Mouse (Mus musculus) limb, embryonic 14.5 days (tissue): ENCODE results near the gene Gm20708. TPM values are rescaled to one million over a fixed set of nuclear protein-coding genes. Genes with fewer than 3 reads are reported as not detected.

Experiments used
- ATAC-seq: fragments of 200-750 bp; cut with Nextera tagmentation; 2 replicates; pipeline ENCODE4 v1.8.0; 2017; ENCODE audit warnings: low read depth, moderate number of reproducible peaks, moderate TSS enrichment; ENCODE audit not compliant: low FRiP score
- DNase-seq: peaks from one replicate; pipeline ENCODE4 v3.0.0-alpha.2; 2015; ENCODE audit warnings: low spot score
- H3K27ac ChIP-seq: fragments of 300-500 bp; sonication (generic); replicated peaks from 2 replicates; pipeline ENCODE4 v1.5.1; 2014; ENCODE audit warnings: low read depth, mild to moderate bottlenecking, low read length, moderate library complexity, mixed read lengths
- H3K27me3 ChIP-seq: fragments of 300-500 bp; sonication (generic); 2 replicates; pipeline ENCODE4 v1.6.1; 2014; ENCODE audit warnings: low read length, mixed read lengths; ENCODE audit not compliant: control insufficient read depth, insufficient read depth
- H3K36me3 ChIP-seq: fragments of 300-500 bp; sonication (generic); 2 replicates; pipeline ENCODE4 v1.6.1; 2014; ENCODE audit warnings: mild to moderate bottlenecking, low read length, moderate library complexity, mixed read lengths; ENCODE audit not compliant: control insufficient read depth, insufficient read depth
- H3K4me1 ChIP-seq: fragments of 300-500 bp; sonication (generic); 2 replicates; pipeline ENCODE4 v1.6.1; 2014; ENCODE audit warnings: antibody characterized with exemption, low read length, mixed read lengths; ENCODE audit not compliant: control insufficient read depth, insufficient read depth
- H3K4me2 ChIP-seq: fragments of 300-500 bp; sonication (generic); replicated peaks from 2 replicates; pipeline ENCODE4 v1.6.1; 2014; ENCODE audit warnings: low read depth, mild to moderate bottlenecking, low read length, moderate library complexity; ENCODE audit not compliant: severe bottlenecking
- H3K4me3 ChIP-seq: fragments of 300-500 bp; sonication (generic); replicated peaks from 2 replicates; pipeline ENCODE4 v1.5.1; 2014; ENCODE audit warnings: low read length
- H3K9ac ChIP-seq: fragments of 300-500 bp; sonication (generic); 2 replicates; pipeline ENCODE4 v1.6.1; 2014; ENCODE audit warnings: mild to moderate bottlenecking, low read depth, low read length, moderate library complexity; ENCODE audit not compliant: severe bottlenecking
- H3K9me3 ChIP-seq: fragments of 300-500 bp; sonication (generic); 2 replicates; pipeline ENCODE4 v1.6.1; 2016; ENCODE audit warnings: low read length; ENCODE audit not compliant: control insufficient read depth
- POLR2A ChIP-seq: fragments of 200-500 bp; IDR thresholded peaks from 2 replicates; pipeline ENCODE4 v1.8.0; 2012; ENCODE audit warnings: inconsistent platforms, mild to moderate bottlenecking, moderate library complexity, borderline replicate concordance; ENCODE audit not compliant: insufficient read depth, insufficient read length; ENCODE audit errors: extremely low read depth
- WGBS: fragments of 180-500 bp; shearing (Covaris S2); extraction: QIAGEN DNeasy Blood & Tissue Kit; methylation state at CpG from one replicate; pipeline ENCODE4 v1.1.7; 2014; 5-methylcytosine and 5-hydroxymethylcytosine counted together
- polyA plus RNA-seq, 2 experiments: library from polyadenylated mRNA; depleted of rRNA in 1 of 2; stranded (reverse) in 1 of 2; unstranded in 1 of 2; fragments of >200 nt; fragmentation: Nextera tagmentation in 1 of 2; extraction: Ambion mirVana in 1 of 2; gene quantifications; 2 replicates each; pipeline versions ENCODE4 v1.2.1 to v1.2.3; 2012 to 2014

Gene Gm20708
- polyA plus RNA-seq, 2 experiments: 0.62 to 0.92 TPM

GRCm38 (mm10) chr11:117878892-117879291 is 69.4 kb downstream of the Gm20708 start:
- H3K9me3 ChIP-seq: no peaks in the 10 kb centered on the region
- DNase-seq: no peak
- no peak for ATAC-seq
- H3K4me2 ChIP-seq: 0 out of 2 replicates have a peak overlapping the region, but pooled peaks have one; percentile 6
- H3K36me3 ChIP-seq: no peaks in the 10 kb centered on the region
- no peaks in the 10 kb centered on the region for H3K27me3 ChIP-seq
- 0 out of 2 replicates have a peak overlapping the region, but pooled peaks have one; percentile 8 for H3K9ac ChIP-seq
- WGBS: 19% methylated on average over 8 of the region's 8 CpGs
- H3K4me1 ChIP-seq: peaks cover 25% of the 10 kb centered on the region
- H3K4me3 ChIP-seq: no peak overlapping the region
- no peak overlapping the region for H3K27ac ChIP-seq
- TF ChIP-seq POLR2A: no peak

DNA sequence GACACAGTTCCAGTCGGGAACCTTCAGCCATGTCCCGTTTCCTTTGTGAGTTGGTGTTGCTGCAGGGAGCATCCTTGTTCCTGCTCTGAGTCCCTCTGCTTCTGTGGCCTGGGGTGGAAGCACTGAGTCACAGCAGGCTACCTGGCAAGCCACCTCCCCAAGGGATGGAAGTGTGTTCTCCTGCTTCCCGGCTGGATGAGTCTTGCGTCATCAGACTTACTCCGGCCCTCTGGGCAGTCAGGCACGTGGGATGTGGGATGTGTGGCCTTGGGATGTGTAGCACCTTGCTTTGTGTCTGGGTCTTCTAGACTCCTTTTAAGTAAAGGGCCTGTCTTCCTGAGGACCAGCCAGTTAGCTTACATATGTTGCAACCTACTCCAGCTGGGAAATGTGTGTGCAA is 70.2 kb downstream of the Gm20708 start:
- no peak overlapping the region for H3K4me2 ChIP-seq
- no peaks in the 10 kb centered on the region for H3K36me3 ChIP-seq
- no peak overlapping the region for H3K27ac ChIP-seq
- no peaks in the 10 kb centered on the region for H3K9me3 ChIP-seq
- H3K4me3 ChIP-seq: no peak overlapping the region
- ATAC-seq: no peak
- H3K4me1 ChIP-seq: peaks cover 25% of the 10 kb centered on the region
- WGBS: 73% methylated on average over 6 of the region's 6 CpGs
- DNase-seq: no peak
- H3K9ac ChIP-seq: no peak overlapping the region
- TF ChIP-seq POLR2A: no peak
- no peaks in the 10 kb centered on the region for H3K27me3 ChIP-seq

DNA sequence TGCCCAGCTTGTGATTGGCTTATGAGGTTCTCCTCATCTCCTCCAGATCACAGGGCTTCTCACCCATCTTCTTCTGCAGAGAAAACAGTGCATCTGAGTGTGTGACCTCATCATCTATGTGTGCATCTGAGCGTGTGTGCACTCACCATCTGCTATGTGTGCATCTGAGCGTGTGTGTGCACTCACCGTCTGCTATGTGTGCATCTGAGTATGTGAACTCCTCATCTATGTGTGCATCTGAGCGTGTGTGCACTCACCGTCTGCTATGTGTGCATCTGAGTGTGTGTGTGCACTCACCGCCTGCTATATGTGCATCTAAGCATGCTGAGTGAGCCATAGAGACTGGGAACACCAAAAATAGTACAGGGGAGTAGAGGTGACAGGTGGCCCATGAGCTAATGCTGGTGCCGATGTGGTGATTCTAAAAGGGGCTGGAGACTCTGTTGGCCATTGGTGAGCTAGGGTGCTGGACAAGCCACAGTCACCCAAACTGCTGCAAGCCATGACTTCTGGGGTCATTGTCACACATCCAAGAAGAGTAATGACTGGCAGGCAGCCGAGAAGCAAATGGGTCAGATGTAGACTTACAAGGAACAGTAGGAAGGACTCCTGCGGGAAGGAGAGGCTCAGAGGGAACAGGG is 71.0 kb downstream of the Gm20708 start:
- no peaks in the 10 kb centered on the region for H3K27me3 ChIP-seq
- DNase-seq: no peak
- no peak for ATAC-seq
- H3K4me1 ChIP-seq: peaks cover 25% of the 10 kb centered on the region
- 87% methylated on average over 9 of the region's 9 CpGs for WGBS
- H3K27ac ChIP-seq: no peak overlapping the region
- no peaks in the 10 kb centered on the region for H3K36me3 ChIP-seq
- no peak overlapping the region for H3K9ac ChIP-seq
- no peak overlapping the region for H3K4me2 ChIP-seq
- no peaks in the 10 kb centered on the region for H3K9me3 ChIP-seq
- H3K4me3 ChIP-seq: no peak overlapping the region
- no peak for TF ChIP-seq POLR2A

DNA sequence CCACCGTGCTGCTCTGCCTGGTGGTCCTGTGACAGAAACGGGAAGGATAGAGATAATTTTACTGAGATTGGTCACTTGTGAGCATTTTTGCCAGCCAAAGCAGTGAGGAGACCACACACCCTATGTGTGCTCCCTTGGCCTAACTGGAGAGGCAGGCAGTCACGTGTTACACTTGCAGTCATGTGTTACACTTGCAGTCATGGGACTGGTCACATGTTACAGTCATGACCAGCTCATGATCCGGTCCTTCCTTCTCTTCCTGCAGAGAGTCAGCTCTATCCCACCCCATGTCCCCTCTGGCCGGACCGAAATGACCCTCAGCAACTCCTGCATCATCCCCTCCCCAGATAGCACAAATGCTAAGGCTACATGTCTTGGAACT is 71.5 kb downstream of the Gm20708 start:
- H3K4me2 ChIP-seq: no peak overlapping the region
- ATAC-seq: no peak
- WGBS: 89% methylated on average over 6 of the region's 6 CpGs
- no peaks in the 10 kb centered on the region for H3K27me3 ChIP-seq
- no peak overlapping the region for H3K27ac ChIP-seq
- no peaks in the 10 kb centered on the region for H3K36me3 ChIP-seq
- no peak overlapping the region for H3K4me3 ChIP-seq
- H3K9me3 ChIP-seq: no peaks in the 10 kb centered on the region
- no peak overlapping the region for H3K9ac ChIP-seq
- TF ChIP-seq POLR2A: no peak
- no peak for DNase-seq
- H3K4me1 ChIP-seq: peaks cover 25% of the 10 kb centered on the region

DNA sequence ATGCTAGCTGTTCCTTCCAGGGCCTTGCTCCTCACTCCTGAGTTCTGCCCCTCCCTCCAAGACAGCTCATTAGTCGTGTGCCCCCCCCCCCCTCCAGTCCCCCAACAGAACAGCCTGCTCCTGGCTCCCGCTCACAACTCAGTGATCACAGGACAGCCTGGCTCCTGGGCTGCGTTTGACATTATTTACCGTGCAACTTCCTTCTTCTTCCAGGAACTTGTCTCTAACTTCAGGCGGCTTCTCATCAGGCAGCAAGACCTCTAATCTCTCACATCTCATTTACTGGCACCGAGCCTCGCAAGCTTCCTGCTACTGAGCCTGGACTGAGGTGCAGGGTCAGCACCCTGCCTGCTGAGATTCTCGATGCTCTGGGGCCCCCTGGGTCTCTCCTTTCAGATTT is 72.3 kb downstream of the Gm20708 start:
- no peak for TF ChIP-seq POLR2A

More for the DNA sequence above, 72.3 kb downstream of the Gm20708 start:
- Histone ChIP-seq H3K27ac (no peak overlapping the region), H3K9me3 (no peaks in the 10 kb centered on the region), H3K9ac (no peak overlapping the region), H3K4me3 (no peak overlapping the region), H3K4me1 (peaks cover 25% of the 10 kb centered on the region), H3K4me2 (no peak overlapping the region), H3K27me3 (no peaks in the 10 kb centered on the region), H3K36me3 (no peaks in the 10 kb centered on the region)
- 13% methylated on average over 8 of the region's 8 CpGs for WGBS
- ATAC-seq (no peak), DNase-seq (no peak)
